Mouse (Mus musculus) G1E (cell line): Measurements from ENCODE around the gene Flt3l.

Source experiments
- CTCF ChIP-seq: IDR thresholded peaks from 2 replicates; pipeline ENCODE4 v1.5.1; 2012; ENCODE audit warnings: low read depth, low read length, inconsistent platforms, mixed read lengths
- GATA1 ChIP-seq: IDR thresholded peaks from 2 replicates; pipeline ENCODE4 v1.6.1; 2012; ENCODE audit warnings: borderline replicate concordance, low read length, inconsistent platforms, mixed read lengths
- GATA2 ChIP-seq: IDR thresholded peaks from 2 replicates; pipeline ENCODE4 v1.6.1; 2012; ENCODE audit warnings: low read depth, low read length, inconsistent platforms, borderline replicate concordance
- TAL1 ChIP-seq: conservative IDR thresholded peaks from 2 replicates; pipeline ENCODE4 v1.6.1; 2012; ENCODE audit warnings: low read depth, low read length, inconsistent platforms, mixed read lengths

GRCm38 (mm10) chr7:45185921-45186320, 49.7 kb upstream of the Flt3l start:
- TF ChIP-seq TAL1 (no peak), CTCF (no peak), GATA2 (no peak), GATA1 (no peak)
